Mouse (Mus musculus) cerebral cortex, adult 2 months (tissue): ENCODE data around the gene Gm45837.

Source experiments
- WGBS: fragments of 180-500 bp; shearing (Covaris S2); methylation state at CpG from one replicate; pipeline ENCODE4 v1.1.7; 2018; 5-methylcytosine and 5-hydroxymethylcytosine counted together

Gm45837 gene

GRCm38 (mm10) chr7:101501675-101502074, 91.0 kb downstream of the Gm45837 start:
- WGBS: 67% methylated on average over 6 of the region's 6 CpGs

- WGBS: 23% methylated on average over 8 of the region's 8 CpGs
These were observed 92.7 kb downstream of the Gm45837 start for GRCm38 (mm10) chr7:101503351-101503750.

- 28% methylated on average over 7 of the region's 7 CpGs for WGBS
These were observed 93.1 kb downstream of the Gm45837 start for GRCm38 (mm10) chr7:101503803-101504202.

- 24% methylated on average over 24 of the region's 24 CpGs for WGBS
These were observed 93.8 kb downstream of the Gm45837 start for GRCm38 (mm10) chr7:101504507-101504906.

- WGBS: 69% methylated on average over 2 of the region's 2 CpGs
These were observed 98.5 kb downstream of the Gm45837 start for GRCm38 (mm10) chr7:101509212-101509611.

GRCm38 (mm10) chr7:101513655-101514054, 103.0 kb downstream of the Gm45837 start:
- 23% methylated on average over 7 of the region's 7 CpGs for WGBS

GRCm38 (mm10) chr7:101514768-101515167, 104.1 kb downstream of the Gm45837 start:
- 50% methylated on average over 6 of the region's 6 CpGs for WGBS

- 31% methylated on average over 6 of the region's 6 CpGs for WGBS
These were observed 104.6 kb downstream of the Gm45837 start for GRCm38 (mm10) chr7:101515295-101515694.

- WGBS: 61% methylated on average over 6 of the region's 6 CpGs
These were observed 105.8 kb downstream of the Gm45837 start for GRCm38 (mm10) chr7:101516460-101516859.

GRCm38 (mm10) chr7:101521696-101522095, 111.0 kb downstream of the Gm45837 start:
- WGBS: 60% methylated on average over 1 of the region's 1 CpGs

GRCm38 (mm10) chr7:101523205-101523604, 112.5 kb downstream of the Gm45837 start:
- WGBS: 44% methylated on average over 2 of the region's 2 CpGs

- WGBS: 73% methylated on average over 7 of the region's 7 CpGs
These were observed 115.8 kb downstream of the Gm45837 start for GRCm38 (mm10) chr7:101526484-101526883.

- 46% methylated on average over 5 of the region's 5 CpGs for WGBS
These were observed 123.7 kb downstream of the Gm45837 start for GRCm38 (mm10) chr7:101534428-101534827.

- 43% methylated on average over 10 of the region's 10 CpGs for WGBS
These were observed 124.4 kb downstream of the Gm45837 start for GRCm38 (mm10) chr7:101535102-101535501.

- 50% methylated on average over 5 of the region's 5 CpGs for WGBS
These were observed 124.8 kb downstream of the Gm45837 start for GRCm38 (mm10) chr7:101535517-101535916.

- 35% methylated on average over 8 of the region's 8 CpGs for WGBS
These were observed 126.9 kb downstream of the Gm45837 start for GRCm38 (mm10) chr7:101537541-101537940.

GRCm38 (mm10) chr7:101538141-101538933, 127.7 kb downstream of the Gm45837 start:
- WGBS: 27% methylated on average over 14 of the region's 14 CpGs

- 41% methylated on average over 9 of the region's 9 CpGs for WGBS
These were observed 129.1 kb downstream of the Gm45837 start for GRCm38 (mm10) chr7:101539774-101540173.

GRCm38 (mm10) chr7:101540684-101541083, 130.0 kb downstream of the Gm45837 start:
- 46% methylated on average over 5 of the region's 5 CpGs for WGBS

GRCm38 (mm10) chr7:101541132-101541531, 130.4 kb downstream of the Gm45837 start:
- WGBS: 1% methylated on average over 11 of the region's 11 CpGs

GRCm38 (mm10) chr7:101541734-101542133, 131.0 kb downstream of the Gm45837 start:
- WGBS: 47% methylated on average over 10 of the region's 10 CpGs

GRCm38 (mm10) chr7:101547651-101548050, 137.0 kb downstream of the Gm45837 start:
- WGBS: 74% methylated on average over 3 of the region's 3 CpGs

GRCm38 (mm10) chr7:101549266-101549665, 138.6 kb downstream of the Gm45837 start:
- WGBS: 87% methylated on average over 3 of the region's 3 CpGs
